Mouse (Mus musculus) c-Kit-negative CD71-positive TER-119-positive erythroid progenitor cells, embryonic 14.5 days (primary cell): Measurements from ENCODE around the gene Krtap5-4.
A peak's percentile ranks its signal among the peaks of the same experiment; 100 is the strongest.
"Not testable (repeated sequence)": the region's sequence is repeated elsewhere in the genome, so short reads cannot be mapped to it uniquely, and the experiment has no call there.

Source experiments
- DNase-seq: peaks from one replicate; pipeline ENCODE4 v3.0.0-alpha.2; 2013; ENCODE audit warnings: low read depth, low spot score

Krtap5-4 gene

DNA sequence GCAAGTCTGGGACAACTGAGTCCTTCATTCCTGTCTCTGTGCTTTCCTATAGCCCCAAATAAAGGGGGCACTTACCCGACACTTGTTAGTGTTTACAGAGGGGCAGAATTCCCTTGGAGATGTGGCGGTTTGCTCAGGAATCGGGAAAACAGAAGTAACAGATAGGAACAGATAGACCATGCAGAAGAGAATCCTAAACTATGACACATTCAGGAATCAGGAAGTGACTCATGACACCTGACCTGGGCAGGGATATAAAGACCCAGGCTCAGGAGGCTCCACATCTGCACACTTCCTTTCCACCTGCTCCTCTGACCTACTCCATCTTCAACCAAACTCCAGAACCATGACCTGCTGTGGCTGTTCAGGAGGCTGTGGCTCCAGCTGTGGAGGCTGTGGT lies at the start of gene Krtap5-4:
Gene Krtap5-4, plus strand, starts transcription at position 301 of the 400 bp plus-strand sequence.
- DNase-seq: no peak

DNA sequence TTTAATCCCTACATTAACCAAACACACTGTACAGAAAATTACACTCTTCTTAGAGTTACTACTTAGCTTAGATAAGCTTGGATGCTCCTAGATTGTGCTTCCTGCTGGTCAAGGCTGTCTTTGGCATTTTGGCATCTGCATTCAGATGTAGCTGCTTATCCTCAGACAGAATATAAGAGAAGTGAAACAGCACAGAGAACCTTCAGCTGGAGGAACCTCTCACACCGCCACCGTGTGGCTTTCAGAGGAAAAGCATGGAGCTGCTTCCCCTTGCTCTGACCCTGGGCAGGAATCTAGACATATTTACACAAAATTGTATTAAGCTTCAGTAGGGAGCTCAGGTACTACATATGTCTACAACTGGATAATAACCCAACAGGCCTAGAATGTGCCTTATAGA lies 47.8 kb upstream of the Krtap5-4 start:
- DNase-seq: no peak

DNA sequence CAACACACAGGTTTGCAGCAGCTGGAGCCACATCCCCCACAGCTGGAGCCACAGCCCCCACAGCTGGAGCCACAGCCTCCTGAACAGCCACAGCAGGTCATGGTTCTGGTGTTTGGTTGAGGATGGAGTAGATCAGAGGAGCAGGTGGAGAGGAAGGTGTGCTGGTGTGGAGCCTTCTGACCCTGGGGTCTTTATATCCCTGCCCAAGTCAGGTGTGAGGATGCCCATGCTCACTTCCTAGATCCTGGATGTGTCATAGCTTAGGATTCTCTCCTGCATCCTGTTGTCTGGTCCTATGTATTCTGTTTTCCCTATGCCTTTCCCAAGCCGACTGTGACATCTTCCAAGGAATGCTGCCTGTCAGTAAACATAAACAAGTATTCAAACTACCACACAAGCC lies 45.1 kb upstream of the Krtap5-4 start, which contains the start of gene Gm2431:
Gene Gm2431, minus strand, starts transcription at position 101 of the 400 bp plus-strand sequence.
- not testable (repeated sequence) for DNase-seq

DNA sequence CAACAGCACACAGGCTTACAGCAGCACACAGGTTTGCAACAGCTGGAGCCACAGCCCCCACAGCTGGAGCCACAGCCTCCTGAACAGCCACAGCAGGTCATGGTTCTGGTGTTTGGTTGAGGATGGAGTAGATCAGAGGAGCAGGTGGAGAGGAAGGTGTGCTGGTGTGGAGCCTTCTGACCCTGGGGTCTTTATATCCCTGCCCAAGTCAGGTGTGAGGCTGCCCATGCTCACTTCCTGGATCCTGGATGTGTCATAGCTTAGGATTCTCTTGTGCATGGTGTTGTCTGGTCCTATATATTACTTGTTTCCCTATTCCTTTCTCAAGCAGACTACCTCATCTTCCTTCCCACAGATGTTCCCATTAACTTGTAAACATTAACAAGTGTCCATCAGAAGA lies 29.1 kb upstream of the Krtap5-4 start, which contains the start of gene Gm4559:
Gene Gm4559, minus strand, starts transcription at position 101 of the 400 bp plus-strand sequence.
- DNase-seq: not testable (repeated sequence)

DNA sequence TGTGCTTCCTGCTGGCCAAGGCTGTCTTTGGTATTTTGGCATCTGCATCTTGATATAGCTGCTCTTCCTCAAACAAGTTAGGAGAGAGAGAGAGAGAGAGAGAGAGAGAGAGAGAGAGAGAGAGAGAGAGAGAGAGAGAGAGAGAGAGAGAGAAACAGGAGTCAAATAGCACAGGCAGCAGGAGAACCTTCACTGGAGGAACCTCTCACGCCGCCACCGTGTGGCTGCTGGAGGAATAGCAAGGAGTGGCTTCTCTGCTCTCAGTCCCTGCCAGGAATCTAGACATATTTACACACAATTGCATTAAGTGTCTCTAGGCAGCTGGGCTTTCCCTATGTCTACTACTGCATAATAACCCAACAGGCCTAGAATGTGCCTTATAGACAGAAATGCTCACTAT lies 25.2 kb upstream of the Krtap5-4 start:
- DNase-seq: not testable (repeated sequence)

DNA sequence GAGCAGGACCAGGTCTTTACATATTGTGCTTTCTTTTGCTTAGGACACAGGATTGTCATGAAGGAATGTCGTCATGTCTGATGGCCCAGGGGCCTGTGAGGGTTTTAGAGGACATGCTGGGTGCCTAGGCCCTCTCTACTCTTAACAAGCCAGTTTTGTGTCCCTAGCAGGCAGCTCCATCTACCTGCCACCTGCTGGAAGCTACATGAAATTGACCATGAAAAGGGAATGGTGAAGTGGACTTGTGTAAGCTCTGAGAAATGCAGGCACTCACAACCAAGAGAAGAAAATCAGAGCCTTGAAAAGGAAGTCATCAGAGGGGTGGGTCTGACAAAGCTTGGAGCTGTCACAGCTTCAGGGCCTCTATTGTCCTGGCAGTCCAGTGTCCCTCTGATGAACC lies 24.1 kb upstream of the Krtap5-4 start:
- not testable (repeated sequence) for DNase-seq

DNA sequence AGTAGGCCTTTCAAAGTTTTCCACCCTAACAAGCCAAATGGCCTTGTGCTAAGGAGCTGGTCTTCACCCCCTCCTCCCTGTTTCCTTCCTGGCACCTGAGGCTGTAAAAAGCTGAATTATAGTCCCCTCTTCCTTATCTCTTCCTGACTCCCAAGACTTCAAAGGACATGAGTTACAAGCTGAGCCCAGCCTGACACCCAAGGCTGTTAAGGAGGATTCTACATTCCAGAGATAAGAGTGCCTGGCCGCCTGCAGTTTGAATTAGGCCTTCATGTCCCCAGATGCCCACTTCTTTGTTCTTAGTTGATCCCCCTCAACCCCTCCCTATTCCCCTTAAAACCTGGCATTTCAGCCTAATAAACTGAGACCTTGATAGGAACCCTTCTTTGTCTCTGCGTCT lies 20.5 kb upstream of the Krtap5-4 start:
- not testable (repeated sequence) for DNase-seq

DNA sequence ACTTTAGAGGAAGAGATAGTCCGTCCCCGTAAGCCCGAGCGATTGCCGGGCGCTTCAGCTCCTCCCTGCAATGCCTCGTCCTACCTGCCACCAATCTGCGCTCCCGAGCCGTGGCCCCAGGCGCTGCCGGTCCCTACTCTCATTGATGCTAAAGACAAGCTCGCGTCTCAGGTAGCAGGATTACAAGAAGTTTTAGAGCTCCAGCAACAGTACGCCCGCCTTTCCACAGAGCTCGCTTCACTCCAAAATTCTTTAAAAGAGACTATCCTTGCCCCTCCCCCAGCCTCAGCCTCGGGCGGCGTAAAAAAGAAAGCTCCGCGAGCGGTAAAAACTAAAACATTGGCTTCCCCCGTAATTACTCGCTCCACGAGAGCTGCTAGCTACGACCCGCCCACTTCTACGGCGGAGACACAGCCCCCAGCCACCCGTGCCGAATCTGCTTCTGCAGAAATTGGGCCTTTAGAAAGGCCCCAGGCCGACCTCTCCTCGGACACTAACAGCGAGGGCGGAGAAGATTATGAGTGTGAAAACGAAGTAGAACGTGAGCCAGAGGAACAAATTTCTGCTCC lies 19.2 kb upstream of the Krtap5-4 start:
- DNase-seq: no peak

DNA sequence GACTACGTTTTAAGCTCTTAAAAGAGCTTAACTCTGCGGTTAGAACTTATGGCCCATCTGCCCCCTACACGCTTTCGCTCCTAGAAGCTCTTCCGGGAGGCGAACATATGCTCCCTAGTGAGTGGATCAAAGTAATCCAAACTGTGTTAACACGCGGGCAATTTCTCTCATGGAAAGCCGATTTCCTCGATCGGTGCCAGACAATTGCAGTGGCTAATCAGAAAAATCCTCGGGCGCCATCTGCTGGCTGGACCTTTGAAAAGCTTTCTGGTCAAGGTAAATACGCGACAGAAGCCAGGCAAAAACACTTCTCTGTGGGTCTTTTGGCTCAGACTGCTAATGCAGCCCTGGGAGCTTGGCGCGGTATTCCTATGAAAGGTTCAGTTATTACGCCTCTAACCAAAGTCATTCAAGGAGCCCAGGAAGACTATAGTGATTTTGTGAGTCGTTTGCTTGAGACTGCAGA lies 18.7 kb upstream of the Krtap5-4 start:
- DNase-seq: peak; percentile 30

DNA sequence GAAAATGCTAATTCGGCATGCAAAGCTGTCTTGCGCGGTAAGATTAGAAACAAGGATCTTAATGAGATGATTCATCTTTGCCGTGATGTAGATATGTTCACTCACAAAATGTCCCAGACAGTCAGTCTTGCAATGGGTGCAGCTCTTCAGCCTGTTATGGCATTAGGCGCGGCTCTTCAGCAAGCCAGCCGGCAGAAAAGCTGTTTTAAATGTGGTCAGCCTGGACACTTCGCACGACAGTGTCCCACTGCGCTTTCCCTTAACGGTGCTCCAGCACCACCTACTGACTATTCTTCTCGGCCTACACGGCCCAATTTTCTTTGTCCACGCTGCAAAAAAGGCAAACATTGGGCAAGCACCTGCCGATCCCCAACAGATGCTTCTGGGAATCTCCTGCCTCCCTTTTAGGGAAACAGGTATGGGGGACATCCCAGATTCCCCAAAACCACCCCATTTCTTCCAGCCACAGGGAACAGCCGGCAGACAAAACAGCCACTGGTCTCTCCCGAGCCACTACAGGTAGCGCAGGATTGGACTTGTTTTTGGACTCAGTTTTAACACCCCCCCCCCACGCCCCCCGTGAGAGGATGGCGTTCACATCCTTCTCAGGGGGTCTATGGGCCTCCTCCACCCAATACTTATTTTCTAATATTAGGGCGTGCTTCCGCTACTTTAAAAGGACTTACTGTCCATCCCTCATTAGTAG lies 18.1 kb upstream of the Krtap5-4 start:
- DNase-seq: no peak

DNA sequence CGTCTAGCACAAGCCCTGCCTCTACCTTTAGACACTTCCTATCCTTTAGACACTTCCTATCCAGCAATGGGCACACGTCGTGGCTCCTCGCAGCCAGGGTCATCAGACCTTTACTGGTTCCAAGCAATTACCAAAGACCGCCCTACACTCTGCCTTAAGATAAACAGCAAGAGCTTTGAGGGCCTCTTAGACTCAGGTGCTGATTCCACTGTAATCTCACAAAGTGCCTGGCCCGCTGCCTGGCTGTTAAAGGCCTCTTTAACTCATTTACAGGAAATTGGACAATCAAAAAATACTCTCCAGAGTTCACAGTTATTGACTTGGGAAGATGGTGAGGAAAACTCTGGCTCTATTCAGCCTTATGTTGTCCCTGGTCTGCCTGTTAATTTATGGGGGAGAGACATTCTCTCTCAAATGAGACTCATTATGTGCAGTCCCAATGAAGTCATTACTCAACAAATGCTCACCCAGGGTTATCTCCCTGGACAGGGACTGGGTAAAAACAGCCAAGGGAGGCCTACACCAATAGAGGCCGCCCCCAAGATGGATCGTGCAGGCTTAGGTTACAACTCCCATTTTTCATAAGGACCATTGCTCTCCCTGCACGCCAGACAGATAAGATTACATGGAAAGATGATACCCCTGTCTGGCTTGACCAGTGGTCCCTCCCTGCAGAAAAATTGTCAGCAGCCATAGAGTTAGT lies 17.3 kb upstream of the Krtap5-4 start:
- not testable (repeated sequence) for DNase-seq

DNA sequence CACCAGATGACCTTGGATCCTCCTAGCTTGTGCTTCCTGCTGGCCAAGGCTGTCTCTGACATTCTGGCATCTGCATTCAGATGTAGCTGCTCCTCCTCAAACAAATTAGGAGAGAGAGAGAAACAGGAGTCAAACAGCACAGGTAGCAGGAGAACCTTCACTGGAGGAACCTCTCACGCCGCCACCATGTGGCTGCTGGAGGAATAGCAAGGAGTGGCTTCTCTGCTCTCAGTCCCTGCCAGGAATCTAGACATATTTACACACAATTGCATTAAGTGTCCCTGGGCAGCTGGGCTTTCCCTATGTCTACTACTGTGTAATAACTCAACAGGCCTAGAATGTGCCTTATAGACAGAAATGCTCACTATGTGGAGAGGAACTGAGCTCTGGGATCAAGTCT lies 9.5 kb upstream of the Krtap5-4 start:
- not testable (repeated sequence) for DNase-seq

DNA sequence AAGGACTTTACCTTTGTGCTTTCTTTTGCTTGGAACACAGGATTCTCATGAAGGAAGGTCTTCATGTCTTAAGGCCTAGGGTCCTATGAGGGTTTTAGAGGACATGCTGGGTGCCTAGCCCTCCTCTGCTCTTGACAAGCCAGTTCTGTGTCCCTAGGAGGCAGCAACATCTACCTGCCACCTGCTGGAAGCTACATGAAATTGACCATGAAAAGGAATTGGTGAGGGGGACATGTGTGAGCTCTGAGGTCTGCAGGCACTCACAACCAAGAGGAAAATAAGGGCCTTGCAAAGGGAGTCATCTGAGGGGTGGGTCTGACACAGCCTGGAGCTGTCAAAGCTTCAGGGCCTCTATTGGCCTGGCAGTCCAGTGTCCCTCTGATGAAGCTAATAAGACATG lies 7.9 kb upstream of the Krtap5-4 start:
- DNase-seq: no peak

DNA sequence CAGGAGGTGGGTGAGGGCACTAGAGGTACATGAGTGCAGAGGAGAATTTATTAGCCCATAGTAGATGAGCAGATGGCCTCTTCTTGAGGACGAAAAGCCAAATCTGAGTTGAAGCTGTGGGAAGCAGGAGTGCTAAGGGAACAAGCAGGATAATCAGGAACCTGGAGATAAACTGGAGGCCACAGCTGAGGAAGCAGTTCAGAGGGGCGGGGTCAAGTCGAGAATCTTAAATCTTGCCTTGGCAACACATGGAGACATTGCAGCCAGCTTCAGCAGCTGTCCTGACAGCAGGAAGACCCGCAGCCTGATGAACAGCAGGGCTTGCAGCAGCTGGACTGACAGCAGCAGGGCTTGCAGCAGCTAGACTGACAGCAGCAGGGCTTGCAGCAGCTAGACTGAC lies 7.2 kb upstream of the Krtap5-4 start:
- DNase-seq: not testable (repeated sequence)

DNA sequence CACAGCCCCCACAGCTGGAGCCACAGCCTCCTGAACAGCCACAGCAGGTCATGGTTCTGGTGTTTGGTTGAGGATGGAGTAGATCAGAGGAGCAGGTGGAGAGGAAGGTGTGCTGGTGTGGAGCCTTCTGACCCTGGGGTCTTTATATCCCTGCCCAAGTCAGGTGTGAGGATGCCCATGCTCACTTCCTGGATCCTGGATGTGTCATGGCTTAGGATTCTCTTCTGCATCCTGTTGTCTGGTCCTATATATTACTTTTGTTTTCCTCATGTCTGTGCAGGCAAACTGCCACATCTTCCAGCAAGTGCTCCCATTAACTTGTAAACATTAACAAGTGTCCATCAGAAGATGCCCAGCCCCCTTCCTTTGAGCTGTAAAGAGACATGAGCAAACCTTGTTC lies 6.3 kb upstream of the Krtap5-4 start, which contains the start of gene Krtap5-1:
Gene Krtap5-1, minus strand, starts transcription at position 101 of the 400 bp plus-strand sequence.
- DNase-seq: not testable (repeated sequence)

DNA sequence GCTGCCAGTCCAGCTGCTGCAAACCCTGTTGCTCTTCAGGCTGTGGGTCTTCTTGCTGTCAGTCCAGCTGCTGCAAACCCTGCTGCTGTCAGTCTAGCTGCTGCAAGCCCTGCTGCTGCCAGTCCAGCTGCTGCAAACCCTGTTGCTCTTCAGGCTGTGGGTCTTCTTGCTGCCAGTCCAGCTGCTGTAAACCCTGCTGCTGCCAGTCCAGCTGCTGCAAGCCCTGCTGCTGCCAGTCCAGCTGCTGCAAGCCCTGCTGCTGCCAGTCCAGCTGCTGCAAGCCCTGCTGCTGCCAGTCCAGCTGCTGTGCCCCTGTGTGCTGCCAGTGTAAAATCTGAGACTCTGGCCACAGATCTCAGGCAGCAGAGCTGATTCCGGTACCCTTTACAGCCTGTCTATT lies 580 bp downstream of the Krtap5-4 start:
- DNase-seq: not testable (repeated sequence)

DNA sequence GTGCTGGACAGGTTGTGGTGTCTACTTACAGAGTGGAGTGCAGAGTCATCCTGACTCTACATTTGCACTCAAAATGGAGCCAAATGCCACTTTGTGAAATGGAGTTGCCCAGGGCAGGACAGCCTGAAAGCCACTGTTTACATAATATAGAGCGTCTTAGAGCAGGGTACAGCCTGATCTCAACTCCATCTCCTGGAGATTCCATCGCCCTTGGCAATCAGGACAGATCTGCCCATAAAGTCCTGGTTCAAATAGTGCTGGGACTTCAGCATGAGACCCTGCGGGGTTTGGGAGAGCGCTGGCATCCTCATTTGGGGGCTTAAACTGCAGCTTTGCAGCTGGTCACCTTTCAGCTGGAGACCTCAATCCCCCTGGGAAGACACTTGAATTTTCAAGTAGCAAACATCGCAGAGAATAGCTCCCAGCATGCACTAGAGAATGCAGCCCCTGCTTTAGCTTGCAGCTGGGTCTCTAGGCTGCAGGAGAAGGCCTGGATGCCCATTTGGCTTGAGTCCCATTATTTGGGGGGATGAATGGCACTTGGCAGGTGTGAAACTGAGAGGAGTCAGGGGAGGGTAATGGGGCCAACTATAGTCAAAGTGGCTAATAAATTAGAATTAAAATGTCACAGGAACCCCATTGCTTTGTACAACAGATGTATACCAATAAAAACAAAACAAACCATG lies 11.4 kb downstream of the Krtap5-4 start:
- DNase-seq: no peak

DNA sequence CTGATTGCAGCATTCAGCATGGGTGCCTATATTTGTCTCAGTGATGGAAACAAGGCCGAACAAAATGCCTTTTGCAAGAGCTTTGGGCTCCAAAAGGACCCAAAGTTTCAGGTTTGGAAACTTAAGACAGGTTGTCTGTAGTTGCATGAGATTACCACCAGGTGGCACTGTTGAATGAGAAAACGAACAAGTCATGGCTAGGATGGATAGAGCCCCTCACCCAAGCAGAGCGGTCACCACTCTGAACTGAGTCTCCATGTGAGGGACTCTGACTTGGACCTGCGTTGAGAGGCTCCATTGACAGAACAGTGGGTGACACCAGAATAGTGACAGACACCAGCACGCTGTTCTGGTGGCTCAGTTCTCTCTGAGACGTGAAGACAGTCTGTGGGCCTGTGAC lies 13.2 kb downstream of the Krtap5-4 start:
- peak; percentile 24 for DNase-seq

DNA sequence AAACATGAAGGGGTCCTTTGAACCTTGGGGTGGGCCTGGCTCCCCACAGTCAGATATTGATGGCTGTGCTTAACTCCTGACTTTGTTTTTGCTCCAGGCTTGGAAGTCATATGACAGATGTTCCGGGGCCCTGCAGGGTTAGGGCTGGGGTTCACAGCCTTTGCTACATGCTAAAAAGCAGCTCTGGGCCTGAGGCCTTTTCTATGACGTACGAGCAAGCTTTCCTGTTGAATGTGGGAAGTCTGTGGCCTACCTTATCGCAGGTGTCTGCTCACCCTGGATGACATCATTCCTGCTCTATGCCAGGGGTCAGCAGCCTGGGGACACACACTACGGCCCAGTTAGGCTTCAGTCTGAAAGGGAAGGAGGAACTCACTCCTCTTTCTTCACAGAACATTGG lies 13.9 kb downstream of the Krtap5-4 start:
- no peak for DNase-seq

DNA sequence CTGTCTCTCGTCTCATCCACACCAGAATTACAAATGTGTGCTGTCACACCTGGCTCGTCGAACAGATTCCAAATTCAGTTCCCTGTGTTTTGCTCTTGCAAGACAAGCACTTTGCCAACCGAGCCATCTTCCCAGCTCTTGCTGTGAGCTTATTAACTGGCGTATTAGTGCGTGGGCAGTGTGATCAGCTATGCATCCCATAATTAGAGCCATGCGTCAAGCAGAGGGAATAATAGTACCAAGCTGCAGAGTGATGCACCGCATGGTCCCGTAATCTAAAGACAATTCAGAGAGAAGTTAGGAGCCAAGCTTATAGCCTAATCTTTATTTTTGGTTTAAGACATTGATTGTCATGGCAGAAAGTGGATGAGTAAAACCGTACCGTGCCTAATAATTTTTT lies 15.8 kb downstream of the Krtap5-4 start:
- DNase-seq: no peak

DNA sequence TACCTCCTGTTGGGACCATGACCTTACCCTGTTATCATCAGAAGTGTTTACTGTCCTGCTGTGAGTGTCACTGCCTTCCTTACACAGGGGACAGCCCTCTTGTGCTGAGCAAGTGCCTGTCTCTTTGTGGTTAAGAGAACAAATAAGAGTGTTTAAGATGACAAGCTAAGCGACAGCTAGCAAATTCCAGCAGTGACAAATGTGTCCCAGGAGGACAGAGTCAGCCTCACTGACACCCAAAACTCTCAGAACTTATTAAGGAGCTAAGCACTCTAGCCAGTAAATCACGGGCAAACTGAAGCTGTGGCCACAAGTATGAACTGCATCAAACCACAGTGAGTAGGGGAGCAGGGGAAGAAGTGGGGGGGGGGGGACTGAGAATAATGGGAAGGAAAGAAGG lies 17.6 kb downstream of the Krtap5-4 start:
- DNase-seq: no peak
